Mouse (Mus musculus): ENCODE measurements around the gene S100pbp.

DNA sequence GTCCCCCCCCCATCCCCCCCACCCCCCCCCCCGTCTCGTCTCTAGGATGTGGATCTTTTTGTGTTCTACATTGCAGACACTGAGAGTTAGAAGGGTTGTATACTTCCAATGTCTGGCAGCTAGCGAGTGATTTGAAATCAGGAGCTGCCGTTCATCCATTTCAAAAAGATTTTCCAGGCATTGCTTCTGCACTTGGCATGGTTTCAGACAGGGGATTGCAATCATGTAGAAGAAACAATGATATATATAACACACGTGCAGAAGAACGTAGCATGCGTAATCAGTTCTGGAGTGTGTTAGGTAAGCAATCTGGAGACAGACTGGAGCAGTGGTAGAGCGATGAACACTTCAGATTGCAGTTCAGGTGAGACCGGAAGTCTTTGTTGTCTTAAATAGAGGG, 67.4 kb downstream of the S100pbp start:
- TF ChIP-seq CTCF (IDR thresholded peaks at IDR 0.05; ENCODE audit: extremely low read depth, insufficient read length, insufficient replicate concordance, low read depth, low read length) (no peak), POLR2A (IDR thresholded peaks at IDR 0.05; ENCODE audit: low read depth, low read length) (no peak)
